Mouse (Mus musculus) heart, adult 11 months (tissue): Measurements from ENCODE around the gene Fam120a.

Experiments
- DNase-seq: peaks from one replicate; pipeline ENCODE4 v3.0.0; 2022

Gene Fam120a

DNA sequence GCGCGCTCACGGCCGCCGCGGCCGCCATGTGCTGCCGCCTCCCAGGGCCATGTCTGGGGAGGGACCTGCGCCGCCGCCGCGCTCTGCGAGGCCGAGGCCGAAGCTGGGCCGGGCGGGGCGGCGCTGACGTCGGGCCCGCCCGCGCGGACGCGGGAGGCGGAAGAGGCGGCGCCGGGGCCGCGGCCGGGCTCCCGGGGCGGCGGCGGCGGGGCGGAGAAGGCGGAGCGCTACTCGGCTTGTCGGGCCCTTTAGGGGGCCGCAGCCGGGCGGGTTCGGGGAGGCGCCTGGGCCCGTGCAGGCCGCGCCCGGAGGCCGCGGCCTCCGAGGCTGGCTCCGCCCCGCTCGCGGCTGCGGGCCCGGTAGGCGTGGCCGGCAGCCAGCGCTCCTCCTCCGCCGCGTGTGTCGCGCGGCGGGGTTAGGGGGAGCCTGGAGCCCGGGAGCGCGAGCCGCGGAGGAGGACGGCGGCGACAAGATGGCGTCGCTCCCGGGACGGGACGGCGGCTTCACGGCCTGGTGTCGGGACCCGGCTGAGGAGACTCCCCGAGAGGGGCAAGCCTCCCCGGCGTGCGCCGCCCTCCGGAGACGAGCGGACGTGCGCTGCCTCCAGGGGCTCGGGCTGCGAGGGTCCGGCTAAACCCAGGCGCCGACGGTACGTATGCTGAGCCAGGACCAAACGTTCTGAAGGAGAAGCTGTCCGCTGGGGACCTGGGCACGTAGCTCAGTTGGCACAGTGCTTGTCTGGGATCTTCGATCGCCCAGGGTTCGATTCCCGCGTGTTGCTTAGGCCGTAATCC is at the start of gene Fam120a:
Gene Fam120a, minus strand, starts transcription at position 62 of the 794 bp plus-strand sequence.
- DNase-seq: peak; percentile 99

DNA sequence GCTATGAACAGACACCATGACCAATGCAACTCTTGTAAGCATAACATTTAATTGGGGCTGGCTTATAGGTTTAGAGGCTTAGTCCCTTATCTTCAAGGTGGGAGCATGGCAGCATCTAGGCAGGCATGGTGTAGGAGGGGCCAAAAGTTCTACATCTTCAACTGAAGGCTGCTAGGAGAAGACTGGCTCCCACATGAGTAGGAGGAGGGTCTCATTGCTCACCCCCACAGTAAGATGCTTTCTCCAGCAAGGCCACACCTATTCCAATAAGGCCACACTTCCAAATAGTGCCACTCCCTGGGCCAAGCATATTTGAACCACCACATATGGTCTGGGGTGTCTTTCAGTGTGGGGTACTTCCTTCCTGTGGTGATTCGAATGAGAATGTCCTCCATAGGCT is 49.6 kb upstream of the Fam120a start:
- DNase-seq: no peak

GRCm38 (mm10) chr13:49016311-49016761 is 48.5 kb upstream of the Fam120a start:
- peak; percentile 93 for DNase-seq

DNA sequence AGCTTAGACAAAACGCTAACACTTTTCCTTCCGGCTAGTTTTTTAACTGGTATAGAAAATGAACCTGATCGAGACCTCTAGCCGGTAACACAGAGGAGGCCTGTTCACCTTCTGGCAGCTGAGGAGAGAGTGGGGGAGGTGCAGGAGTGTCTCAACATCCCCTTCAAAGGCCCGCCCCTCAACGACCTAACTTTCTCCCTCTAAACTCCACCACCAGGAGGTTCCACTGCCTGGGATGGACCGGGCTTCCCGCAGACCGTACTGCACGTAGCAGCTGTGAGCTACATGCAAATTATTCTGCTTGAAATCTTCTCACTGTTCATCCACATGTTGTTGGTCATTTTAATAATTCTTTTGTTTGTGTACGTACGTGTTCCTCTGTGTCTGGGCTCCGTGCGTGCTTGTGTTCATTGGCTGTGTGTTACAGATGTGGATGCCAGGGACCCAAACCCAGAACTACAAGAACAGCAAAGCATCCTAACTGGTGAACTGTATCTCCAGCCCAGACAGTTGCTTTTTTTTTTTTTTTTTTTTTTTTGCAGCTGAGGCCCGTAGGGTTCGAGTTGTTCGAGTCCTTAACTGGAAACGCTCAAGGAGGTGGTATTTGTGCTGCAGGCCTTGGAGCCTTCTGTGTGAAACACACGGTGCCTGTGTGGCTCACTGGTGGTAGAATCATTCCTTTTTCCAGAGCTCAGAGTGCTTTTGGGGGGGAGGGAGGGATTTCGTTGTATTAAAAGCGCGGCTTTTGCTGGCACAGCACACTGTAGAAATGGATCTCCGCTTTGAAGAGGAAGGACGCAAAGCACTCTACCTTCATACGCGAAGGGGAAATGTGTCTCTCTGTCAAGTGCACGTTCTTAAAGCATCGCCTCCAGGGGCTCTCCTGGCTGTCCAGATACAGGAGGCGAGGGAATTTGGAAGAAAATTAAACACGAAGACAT is 47.8 kb upstream of the Fam120a start:
- peak; percentile 87 for DNase-seq

- no peak for DNase-seq
These were observed 45.5 kb upstream of the Fam120a start for GRCm38 (mm10) chr13:49013206-49013794.

GRCm38 (mm10) chr13:49001691-49002090 is 33.9 kb upstream of the Fam120a start:
- DNase-seq: no peak

GRCm38 (mm10) chr13:48998591-48998990 is 30.8 kb upstream of the Fam120a start:
- peak; percentile 93 for DNase-seq

GRCm38 (mm10) chr13:48996731-48997130 is 28.9 kb upstream of the Fam120a start:
- no peak for DNase-seq

DNA sequence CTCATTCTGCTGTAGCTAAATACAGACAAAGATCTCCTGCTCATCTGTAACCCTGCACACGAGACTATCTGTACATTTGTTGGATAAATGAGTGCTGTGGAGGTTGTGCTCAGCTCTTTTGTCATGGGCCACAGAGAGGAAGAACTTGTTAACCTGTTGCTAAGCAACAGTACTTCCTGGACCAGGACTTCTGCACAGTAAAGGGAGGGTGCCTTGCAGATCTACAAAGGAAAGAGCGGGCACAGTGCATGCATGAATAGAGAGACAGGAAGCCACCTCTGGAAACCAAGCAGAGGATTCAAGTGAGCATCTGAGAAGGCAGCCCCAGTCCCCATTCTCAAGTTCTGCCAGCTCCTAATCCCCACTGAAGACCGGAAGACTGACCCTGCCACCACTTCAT is 27.1 kb upstream of the Fam120a start:
- DNase-seq: no peak

DNA sequence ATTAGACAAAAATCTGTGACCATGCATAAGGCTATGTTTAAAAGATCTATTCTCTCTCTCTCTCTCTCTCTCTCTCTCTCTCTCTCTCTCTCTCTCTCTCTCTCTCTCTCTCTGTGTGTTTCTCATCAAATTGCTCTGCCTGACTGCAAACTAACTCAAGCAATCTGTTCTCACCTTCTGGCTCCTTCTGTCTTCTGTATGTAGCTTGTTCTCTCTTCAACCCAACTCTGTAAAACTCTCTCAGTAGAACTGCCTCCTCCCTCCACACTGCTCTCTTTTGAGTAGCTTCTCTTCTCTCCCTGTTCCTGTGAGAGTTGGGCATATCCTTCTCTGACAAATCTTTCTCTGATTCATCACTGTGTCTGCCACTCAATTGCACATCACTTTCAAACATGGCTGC is 25.1 kb upstream of the Fam120a start:
- no peak for DNase-seq

DNA sequence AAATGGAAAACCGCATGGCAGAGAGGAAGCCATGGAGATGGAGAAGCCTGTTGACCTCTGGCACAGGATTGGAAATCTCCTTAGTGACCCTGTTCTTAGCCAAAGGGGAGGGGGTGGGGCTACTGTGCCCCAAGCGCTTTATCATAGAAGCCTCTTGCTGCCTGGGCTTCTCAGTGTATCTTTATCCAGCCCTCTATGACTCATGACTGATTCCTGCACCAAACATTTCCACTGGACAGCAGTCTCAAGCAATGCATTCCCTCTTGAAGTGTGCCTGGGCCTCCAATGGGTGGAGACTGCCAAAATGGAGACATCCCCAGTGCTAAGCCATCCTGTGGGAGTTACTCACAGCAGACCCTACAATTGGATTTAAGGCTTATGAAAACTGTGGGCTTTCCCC is 22.3 kb upstream of the Fam120a start:
- no peak for DNase-seq

DNA sequence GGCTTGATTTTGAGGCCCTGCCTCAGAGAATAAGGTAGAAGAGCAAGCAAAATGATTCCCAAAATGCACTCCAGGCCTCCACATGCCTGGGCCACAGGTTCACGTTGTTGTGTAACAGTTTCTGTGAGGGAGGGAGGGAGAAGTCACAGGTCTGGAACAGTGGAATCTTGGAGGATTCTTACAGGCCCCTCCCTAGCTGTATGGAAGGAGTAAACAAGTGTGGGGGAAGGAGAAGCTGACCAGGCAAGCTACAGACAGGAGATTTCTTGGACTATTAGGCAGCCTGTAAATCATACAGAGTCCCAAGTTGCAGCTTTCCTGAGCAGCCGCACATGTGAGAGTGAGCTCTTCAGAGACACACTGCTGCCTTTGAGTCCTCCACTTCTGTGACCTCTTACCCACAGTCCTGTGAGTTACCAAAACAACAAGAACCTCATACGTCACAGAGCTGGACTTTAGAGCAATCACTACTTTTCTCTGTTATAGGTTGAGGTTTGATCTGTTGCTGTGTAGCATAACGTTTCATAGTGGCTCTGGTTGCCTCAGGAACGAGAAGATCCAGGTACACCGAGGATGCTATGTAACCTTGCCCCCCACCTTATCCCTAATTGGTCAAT is 14.8 kb upstream of the Fam120a start:
- peak; percentile 82 for DNase-seq

GRCm38 (mm10) chr13:48979069-48979468 is 11.3 kb upstream of the Fam120a start:
- DNase-seq: no peak

- peak; percentile 88 for DNase-seq
These were observed 10.0 kb upstream of the Fam120a start for GRCm38 (mm10) chr13:48977858-48978257.

DNA sequence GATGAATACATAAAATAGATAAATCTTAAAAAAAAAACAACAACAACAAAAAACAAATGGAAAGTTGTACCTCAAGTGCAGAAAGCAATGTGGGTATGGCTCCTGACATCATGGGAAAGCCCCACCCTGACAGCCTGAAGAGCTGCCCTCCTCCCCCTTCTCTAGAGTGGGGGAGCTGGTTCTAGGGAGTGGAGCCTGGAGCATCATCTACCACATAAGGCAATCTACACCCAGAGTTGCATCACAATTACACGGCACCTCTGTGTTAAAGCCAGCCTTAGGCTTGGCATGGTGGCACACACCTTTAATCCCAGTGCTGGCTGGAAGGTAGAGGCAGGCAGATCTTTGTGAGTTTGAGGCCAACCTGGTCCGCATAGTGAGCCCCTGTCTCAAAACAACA is 6.9 kb upstream of the Fam120a start:
- DNase-seq: peak; percentile 82

DNA sequence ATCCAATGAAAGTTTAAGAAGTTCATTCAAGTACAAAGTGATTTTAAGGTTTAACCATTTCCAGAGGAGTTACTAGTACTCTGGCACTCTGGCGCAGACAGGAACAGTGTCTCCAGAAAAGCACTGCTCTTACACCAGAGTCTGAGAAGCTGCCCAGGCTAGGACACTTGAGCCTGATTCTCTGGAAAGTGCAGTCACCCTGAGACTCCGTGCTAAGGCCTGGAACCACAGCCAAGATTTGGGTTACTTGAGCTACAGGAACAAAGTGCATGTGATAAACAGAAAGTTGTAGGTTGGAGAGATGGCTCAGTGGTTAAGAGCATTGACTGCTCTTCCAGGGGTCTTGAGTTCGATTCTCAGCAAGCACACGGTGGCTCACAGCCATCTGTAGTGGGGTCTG is 6.4 kb upstream of the Fam120a start:
- no peak for DNase-seq

GRCm38 (mm10) chr13:48973231-48973630 is 5.4 kb upstream of the Fam120a start:
- DNase-seq: peak; percentile 88

GRCm38 (mm10) chr13:48971033-48971432 is 3.2 kb upstream of the Fam120a start:
- peak; percentile 90 for DNase-seq

DNA sequence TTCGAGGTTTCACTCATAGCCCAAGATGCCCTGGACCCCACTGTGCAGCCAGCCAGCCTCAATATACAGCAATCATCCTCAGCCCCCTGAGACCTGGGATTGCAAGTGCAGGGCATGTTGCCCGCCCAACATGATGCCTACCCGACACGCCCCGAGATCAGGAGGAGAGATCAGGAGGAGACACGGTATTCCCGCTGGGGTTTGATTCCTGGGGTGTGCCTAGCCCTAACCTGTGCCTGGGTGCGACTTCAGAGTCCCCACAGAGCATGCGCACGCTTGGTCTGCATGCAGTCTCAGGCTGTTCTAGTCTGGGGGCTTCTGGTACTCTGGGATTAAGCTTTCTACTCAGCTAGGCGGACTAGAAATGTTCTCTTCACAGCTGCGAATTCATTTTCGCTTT is 2.7 kb upstream of the Fam120a start:
- peak; percentile 91 for DNase-seq

GRCm38 (mm10) chr13:48968750-48969088 is 902 bp upstream of the Fam120a start:
- no peak for DNase-seq

DNA sequence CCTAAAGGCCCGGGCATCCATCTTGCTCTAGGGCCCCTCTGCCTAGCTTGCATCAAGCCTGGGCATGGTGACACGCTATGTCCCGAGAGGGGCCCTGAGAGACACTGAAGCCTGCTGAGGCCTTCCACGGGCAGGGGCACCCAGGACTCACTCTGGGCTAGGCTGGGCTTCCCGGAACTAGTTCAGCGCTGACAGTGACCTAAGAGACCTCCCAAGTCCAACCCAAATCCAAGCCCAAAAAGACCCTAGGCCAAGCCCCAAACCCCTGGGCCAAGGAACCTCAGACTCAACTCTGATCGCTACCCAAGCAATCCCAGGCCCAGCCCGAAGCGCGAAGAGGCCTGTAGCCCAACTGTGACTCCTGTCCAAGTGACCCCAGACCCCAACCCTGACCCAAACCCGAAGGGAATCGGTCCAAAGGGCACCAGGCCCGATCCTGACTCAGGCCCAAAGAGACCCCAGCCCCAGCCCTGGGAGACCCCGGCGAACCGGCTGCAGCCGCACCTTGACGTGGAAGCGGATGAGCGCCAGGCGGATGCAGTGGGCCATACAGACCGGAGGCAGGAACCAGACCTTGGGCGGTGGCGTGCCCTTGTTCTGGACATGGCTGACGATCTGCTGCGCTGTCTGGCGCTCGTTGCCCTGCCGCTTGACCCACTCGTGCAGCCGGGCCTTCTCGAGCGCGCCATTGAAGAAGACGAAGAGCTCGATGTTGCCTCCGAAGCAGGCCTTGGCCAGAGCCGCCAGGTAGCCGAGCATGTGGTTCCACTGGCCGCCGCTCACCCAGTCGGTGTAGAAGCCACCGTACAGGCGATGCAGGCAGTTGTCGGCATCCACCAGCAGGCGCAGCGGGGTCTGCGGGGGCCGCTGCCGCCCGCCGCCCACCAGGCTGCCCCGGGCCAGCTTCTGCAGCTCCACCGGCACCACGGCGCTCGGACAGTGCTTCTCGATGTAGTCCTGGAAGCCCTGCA is 681 bp downstream of the Fam120a start:
- peak; percentile 97 for DNase-seq
